Mouse (Mus musculus): ENCODE measurements around the gene Scaf11.
A peak's percentile ranks its signal among the peaks of the same experiment; 100 is the strongest.
"Not testable (repeated sequence)": the region's sequence is repeated elsewhere in the genome, so short reads cannot be mapped to it uniquely, and the experiment has no call there.

Gene Scaf11

DNA sequence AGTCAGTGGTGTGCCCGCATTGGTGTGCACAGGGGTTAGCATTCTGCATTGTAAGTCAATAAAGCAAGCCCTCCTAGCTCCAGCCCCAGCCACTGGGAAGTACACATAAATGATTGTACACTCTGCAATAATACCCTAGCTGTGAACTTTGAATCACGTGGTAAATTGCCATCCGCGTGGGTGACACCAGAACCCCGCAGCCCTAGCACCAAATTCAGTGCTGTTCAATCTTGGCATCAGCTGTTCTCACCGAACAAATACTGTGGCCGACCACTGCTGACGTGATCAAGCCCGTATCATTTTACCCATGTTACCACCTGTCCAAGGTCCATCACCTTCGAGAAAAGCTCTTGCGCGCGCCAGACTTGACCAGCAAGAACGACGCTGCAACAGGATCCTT, 3.2 kb upstream of the Scaf11 start:
- DNase-seq: no peak

- no peak for DNase-seq
Measured at GRCm38 (mm10) chr15:96462611-96463010, 2.0 kb upstream of the Scaf11 start.

DNA sequence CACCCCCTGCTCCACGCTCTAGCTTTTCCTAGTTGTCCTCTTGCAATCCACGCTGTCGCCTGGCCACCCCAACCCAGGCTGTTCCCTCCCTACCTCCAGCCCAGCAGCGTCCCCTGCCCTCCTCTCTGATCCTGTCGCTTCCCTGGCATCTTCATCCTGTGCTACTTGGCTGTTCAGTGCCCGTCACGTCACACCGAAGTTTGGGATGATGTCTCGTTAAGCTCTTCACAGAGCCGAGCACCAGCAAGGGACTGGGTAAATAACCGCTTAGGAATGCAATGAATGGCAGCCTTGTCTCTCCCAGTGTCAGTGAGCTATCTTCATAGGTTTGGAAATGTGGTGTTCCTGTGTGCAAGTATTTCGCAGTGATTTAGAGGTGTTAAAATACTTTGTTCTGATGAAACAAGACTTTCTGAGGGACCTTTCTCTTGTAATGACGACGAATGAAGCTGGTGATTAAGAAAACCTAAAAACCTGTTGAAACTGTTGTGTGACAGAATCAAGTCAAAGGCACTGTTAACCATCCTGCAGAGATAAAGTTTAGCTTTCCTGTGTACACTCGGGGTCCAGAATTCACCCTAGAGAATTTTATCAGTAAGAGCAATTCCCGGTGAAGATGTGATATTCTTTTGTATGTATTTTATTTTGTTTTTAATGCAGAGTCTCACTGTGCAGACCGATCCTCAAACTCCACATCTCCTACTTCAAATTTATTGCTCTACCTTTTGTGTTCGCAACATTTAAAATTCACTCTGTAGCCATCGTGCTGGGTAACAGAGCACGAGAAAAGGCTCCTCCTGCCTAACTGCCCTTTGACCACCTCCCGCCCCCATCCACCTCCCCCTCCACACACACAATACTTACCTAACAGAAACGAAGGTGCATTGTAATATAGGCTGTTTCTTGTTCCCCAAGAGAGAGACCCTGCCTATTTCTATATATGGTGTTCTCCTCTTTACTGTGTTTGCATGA, 1.2 kb upstream of the Scaf11 start:
- no peak for DNase-seq

DNA sequence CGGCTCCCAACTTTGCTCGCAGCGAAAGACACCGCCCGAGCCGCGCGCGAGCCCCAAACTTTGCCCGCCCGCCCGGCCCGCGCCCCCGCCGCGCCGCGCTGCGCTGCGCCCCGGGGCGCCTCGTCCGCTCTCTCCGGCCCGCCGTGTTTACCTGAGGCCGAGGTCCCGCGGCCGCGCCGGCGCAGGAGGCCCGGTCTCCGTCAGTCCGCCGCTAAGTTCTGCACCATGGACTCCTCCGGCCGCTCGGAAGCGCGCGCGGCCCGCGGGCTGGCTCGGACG, 253 bp downstream of the Scaf11 start:
- no peak for DNase-seq

DNA sequence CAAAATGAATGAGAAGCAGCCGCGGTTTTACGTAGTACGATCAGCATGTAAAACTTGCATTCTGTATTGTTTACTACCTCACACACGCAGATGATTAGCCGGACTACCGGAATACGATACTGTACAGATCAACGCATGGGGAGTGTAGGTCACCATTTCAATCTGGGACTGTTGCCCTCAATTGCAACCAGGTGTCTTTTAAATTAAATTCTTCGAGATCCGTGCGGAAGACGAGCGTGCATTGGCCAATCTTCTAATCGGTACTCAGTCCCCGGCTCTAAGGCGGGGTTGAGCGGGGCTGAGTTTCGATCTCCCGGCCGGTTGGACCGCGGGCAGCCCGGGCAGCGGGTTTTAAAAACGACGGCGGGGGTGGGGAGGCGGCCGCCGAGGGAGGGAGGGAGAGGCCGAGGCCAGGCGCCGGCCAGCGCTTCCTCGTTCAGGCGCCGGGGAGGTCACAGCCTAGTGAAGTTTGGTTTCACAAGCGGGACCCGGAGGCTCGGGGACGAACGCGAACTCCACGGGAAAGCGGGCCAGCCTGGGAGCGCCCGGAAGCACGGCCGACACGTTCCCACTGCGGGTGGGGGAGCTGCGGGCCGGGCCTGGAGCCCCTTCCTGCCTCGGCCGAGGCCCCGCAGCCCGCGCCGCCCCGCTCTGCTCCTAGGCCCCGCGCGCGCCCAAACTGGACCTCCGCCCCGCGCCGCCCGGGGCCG, 747 bp downstream of the Scaf11 start:
- DNase-seq: peak; percentile 67

- DNase-seq: no peak
Measured at GRCm38 (mm10) chr15:96458273-96458672, 2.4 kb downstream of the Scaf11 start.

DNA sequence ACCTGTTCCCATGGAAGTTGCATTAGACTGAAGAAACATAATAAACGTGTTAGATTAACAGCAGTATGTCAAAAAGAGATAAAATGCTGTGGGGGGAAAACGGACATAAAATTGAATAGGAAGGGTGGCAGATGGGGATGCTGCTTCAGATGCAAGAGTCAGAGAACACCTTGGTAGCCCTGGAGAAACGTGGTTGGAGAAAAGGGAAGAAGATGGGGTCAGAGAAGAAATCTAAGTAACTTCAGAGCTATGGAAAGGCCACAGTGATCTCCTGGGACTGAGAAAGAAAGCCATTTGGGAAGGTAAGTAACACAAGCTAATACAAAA, 3.3 kb downstream of the Scaf11 start:
- DNase-seq: no peak

DNA sequence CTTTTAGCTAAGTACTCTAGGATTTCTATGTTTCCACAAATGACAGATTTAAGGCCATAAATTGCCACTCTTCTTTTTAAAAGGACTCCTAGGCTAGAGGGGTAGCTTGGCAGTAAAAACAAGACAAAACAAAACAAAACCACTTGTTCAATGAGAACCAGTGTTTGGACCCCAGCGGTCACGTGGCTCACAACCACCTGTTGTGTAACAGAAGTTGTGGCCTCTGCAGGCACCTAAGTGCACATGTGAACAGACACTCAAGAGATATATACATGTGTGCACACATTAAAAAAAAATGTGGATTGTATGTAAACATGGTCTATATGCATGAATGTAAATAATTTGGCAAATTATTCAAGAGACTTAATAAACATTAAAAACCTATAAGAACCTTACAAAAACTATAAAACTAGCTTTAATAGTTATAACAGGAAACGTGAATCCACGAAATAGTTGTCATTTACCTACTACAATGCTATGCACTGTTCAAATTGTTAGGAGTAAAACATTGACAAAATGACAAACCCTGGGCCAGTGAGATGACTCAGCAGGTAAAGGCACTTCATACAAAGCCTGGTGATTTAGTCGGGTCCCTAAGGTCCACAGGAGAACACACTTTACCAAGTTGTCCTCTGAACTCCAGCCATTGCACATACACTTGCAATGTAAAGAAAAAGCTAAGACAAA, 3.8 kb downstream of the Scaf11 start:
- peak; percentile 77 for DNase-seq

DNA sequence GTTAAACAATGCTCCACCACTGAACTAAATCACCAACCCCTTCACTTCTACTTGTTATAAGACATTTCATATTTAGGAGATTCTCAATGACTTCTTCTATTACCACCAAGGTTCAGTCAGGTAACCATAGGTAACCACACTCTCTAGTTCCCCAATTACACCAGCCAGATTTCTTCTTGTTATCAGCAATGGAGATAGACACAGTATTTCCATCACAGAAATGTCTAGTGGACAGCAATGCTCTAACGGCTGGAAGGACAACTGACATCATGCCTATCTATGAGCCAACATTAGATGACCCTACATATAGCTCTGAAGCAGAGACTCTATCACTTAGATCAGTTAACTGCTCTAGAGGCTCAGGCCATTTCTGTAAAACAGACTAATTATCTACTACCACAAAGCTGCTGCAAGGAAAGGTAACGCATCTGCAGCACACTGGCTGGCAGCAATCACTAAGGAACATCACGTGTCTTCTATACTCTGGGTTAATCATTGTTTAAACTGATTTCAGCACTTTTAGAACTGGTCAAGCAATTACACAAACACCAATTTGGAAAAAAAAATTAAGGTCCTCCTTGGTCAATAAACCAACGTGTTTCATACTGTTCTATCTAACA, 4.9 kb downstream of the Scaf11 start:
- peak; percentile 89 for DNase-seq

DNA sequence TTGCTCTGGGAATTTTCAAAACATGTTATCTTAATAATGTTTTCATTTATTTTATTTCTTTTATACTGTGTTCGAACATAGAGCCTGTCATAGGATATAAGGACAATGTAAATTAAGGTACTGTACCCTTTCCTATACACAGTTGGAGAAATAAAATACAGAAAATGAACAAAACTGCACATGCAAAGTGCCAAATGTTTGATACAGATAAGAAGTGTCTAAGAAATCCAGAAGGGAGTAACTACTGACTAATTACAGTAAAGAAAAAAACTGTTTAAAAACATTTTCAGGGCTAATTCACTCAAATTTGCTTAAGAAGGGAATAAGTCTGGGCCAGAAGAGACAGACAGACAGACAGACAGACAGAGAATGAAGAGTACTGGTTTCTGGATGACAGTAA, 7.3 kb downstream of the Scaf11 start:
- no peak for DNase-seq

- DNase-seq: peak; percentile 61
Measured at GRCm38 (mm10) chr15:96448656-96449299, 11.9 kb downstream of the Scaf11 start.

DNA sequence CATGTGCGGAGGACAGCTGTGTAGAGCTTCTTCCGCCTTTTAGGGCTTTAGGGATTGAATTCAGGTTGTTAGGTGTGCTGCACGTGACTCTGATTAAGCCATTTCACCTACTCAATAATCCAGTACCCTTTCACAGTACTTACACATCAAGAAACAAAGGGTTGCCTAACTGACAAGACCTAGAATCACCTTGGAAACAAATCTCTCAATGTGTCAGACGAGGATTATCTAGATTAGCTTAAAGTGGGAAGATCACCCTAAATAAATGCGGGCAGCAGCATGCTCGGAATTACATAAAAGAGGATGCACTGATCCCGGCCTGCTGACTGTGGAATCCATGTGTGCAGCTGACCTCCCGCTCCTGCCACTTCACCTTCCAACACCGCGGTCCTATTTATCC, 13.9 kb downstream of the Scaf11 start:
- DNase-seq: no peak

GRCm38 (mm10) chr15:96441480-96441879, 19.2 kb downstream of the Scaf11 start:
- not testable (repeated sequence) for DNase-seq

GRCm38 (mm10) chr15:96434202-96434601, 26.4 kb downstream of the Scaf11 start:
- no peak for DNase-seq

GRCm38 (mm10) chr15:96419920-96420319, 40.7 kb downstream of the Scaf11 start:
- DNase-seq: no peak

GRCm38 (mm10) chr15:96418161-96418560, 42.5 kb downstream of the Scaf11 start:
- no peak for DNase-seq

GRCm38 (mm10) chr15:96408717-96409121, 51.9 kb downstream of the Scaf11 start:
- DNase-seq: no peak

- no peak for DNase-seq
Measured at GRCm38 (mm10) chr15:96407151-96407550, 53.5 kb downstream of the Scaf11 start.

- DNase-seq: no peak
Measured at GRCm38 (mm10) chr15:96406253-96406652, 54.4 kb downstream of the Scaf11 start.

DNA sequence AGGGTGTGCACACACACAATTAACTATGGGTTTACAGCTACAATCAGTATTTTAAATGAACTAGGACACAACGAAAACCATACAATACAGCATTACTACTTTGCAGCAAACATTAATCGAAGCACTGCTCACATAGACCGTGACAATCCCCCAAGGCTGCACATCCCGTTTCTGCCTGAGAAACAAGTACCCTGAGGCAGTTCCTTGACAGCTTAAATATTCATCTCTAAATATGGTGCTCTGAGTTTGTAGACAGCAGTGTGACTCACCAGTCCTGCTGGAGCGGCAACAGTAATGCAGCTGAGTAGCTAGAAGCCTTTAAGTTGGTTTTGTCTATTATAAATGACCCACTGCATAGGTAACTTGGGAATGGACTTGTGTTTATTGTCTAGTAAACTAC, 55.1 kb downstream of the Scaf11 start:
- no peak for DNase-seq

DNA sequence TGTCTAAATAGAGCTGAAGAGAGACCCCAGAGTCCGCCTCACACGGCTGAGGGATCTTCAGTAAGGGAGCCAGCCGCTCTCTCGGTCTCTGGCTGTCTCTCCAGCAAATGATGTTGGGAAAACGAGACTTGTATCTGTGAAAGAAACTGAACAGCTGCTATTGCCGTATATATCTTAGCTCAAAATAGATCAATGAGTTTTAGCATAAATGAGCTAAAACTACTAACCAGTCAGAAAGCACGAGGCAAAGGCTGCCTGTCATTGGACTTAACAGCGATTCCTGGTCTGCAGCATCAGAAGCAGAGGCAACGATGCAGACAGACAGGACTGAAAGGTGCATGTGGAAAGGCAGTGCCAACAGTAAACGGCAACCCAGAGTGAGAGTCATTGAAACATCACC, 62.3 kb downstream of the Scaf11 start:
- DNase-seq: no peak

- DNase-seq: no peak
Measured at GRCm38 (mm10) chr15:96396641-96397344, 63.9 kb downstream of the Scaf11 start.

Data from kidney, adult 9 months (tissue).